Mouse (Mus musculus): ENCODE measurements around the gene Hjurp. TPM values are rescaled to one million over a fixed set of nuclear protein-coding genes. Genes with fewer than 3 reads are reported as not detected.

Hjurp gene
- polyA plus RNA-seq, 1 experiment = 34.3 TPM

GRCm38 (mm10) chr1:88218051-88218450 is 59.4 kb downstream of the Hjurp start:
- Histone ChIP-seq H3K36me3 (ENCODE audit: control insufficient read depth, insufficient read depth, low read length) (no peaks in the 10 kb centered on the region), H3K27ac (ENCODE audit: control insufficient read depth, insufficient read depth, low read depth, low read length) (no peak overlapping the region), H3K4me3 (ENCODE audit: control insufficient read depth, low read depth, low read length) (no peak overlapping the region), H3K27me3 (ENCODE audit: control insufficient read depth, insufficient read depth, low read length) (no peaks in the 10 kb centered on the region), H3K4me1 (ENCODE audit: control insufficient read depth, insufficient read depth, low read length) (no peaks in the 10 kb centered on the region)
- no peak for TF ChIP-seq CTCF (IDR thresholded peaks at IDR 0.05; ENCODE audit: control insufficient read depth, insufficient read depth, insufficient replicate concordance, low read depth, low read length)
- TF ChIP-seq POLR2A (IDR thresholded peaks at IDR 0.05; ENCODE audit: control insufficient read depth, low read depth, low read length) = no peak

GRCm38 (mm10) chr1:88217576-88217975 is 59.9 kb downstream of the Hjurp start:
- no peak overlapping the region for H3K27ac ChIP-seq (ENCODE audit: control insufficient read depth, insufficient read depth, low read depth, low read length)
- no peaks in the 10 kb centered on the region for H3K27me3 ChIP-seq (ENCODE audit: control insufficient read depth, insufficient read depth, low read length)
- H3K36me3 ChIP-seq (ENCODE audit: control insufficient read depth, insufficient read depth, low read length) = no peaks in the 10 kb centered on the region
- H3K4me3 ChIP-seq (ENCODE audit: control insufficient read depth, low read depth, low read length) = no peak overlapping the region
- TF ChIP-seq POLR2A (IDR thresholded peaks at IDR 0.05; ENCODE audit: control insufficient read depth, low read depth, low read length) = no peak
- no peak for TF ChIP-seq CTCF (IDR thresholded peaks at IDR 0.05; ENCODE audit: control insufficient read depth, insufficient read depth, insufficient replicate concordance, low read depth, low read length)
- H3K4me1 ChIP-seq (ENCODE audit: control insufficient read depth, insufficient read depth, low read length) = no peaks in the 10 kb centered on the region

GRCm38 (mm10) chr1:88217144-88217543 is 60.3 kb downstream of the Hjurp start:
- Histone ChIP-seq H3K4me3 (ENCODE audit: control insufficient read depth, low read depth, low read length) (no peak overlapping the region), H3K27me3 (ENCODE audit: control insufficient read depth, insufficient read depth, low read length) (no peaks in the 10 kb centered on the region), H3K4me1 (ENCODE audit: control insufficient read depth, insufficient read depth, low read length) (no peaks in the 10 kb centered on the region), H3K27ac (ENCODE audit: control insufficient read depth, insufficient read depth, low read depth, low read length) (no peak overlapping the region), H3K36me3 (ENCODE audit: control insufficient read depth, insufficient read depth, low read length) (no peaks in the 10 kb centered on the region)
- no peak for TF ChIP-seq CTCF (IDR thresholded peaks at IDR 0.05; ENCODE audit: control insufficient read depth, insufficient read depth, insufficient replicate concordance, low read depth, low read length)
- no peak for TF ChIP-seq POLR2A (IDR thresholded peaks at IDR 0.05; ENCODE audit: control insufficient read depth, low read depth, low read length)

- Histone ChIP-seq H3K36me3 (ENCODE audit: control insufficient read depth, insufficient read depth, low read length) (no peaks in the 10 kb centered on the region), H3K4me3 (ENCODE audit: control insufficient read depth, low read depth, low read length) (no peak overlapping the region), H3K4me1 (ENCODE audit: control insufficient read depth, insufficient read depth, low read length) (no peaks in the 10 kb centered on the region), H3K27me3 (ENCODE audit: control insufficient read depth, insufficient read depth, low read length) (no peaks in the 10 kb centered on the region), H3K27ac (ENCODE audit: control insufficient read depth, insufficient read depth, low read depth, low read length) (no peak overlapping the region)
- TF ChIP-seq POLR2A (IDR thresholded peaks at IDR 0.05; ENCODE audit: control insufficient read depth, low read depth, low read length) (no peak), CTCF (IDR thresholded peaks at IDR 0.05; ENCODE audit: control insufficient read depth, insufficient read depth, insufficient replicate concordance, low read depth, low read length) (no peak)
Observed at GRCm38 (mm10) chr1:88216551-88216950, 60.9 kb downstream of the Hjurp start.

GRCm38 (mm10) chr1:88215466-88216380 is 61.7 kb downstream of the Hjurp start:
- Histone ChIP-seq H3K36me3 (ENCODE audit: control insufficient read depth, insufficient read depth, low read length) (no peaks in the 10 kb centered on the region), H3K4me3 (ENCODE audit: control insufficient read depth, low read depth, low read length) (no peak overlapping the region), H3K27me3 (ENCODE audit: control insufficient read depth, insufficient read depth, low read length) (no peaks in the 10 kb centered on the region), H3K4me1 (ENCODE audit: control insufficient read depth, insufficient read depth, low read length) (no peaks in the 10 kb centered on the region), H3K27ac (ENCODE audit: control insufficient read depth, insufficient read depth, low read depth, low read length) (no peak overlapping the region)
- TF ChIP-seq CTCF (IDR thresholded peaks at IDR 0.05; ENCODE audit: control insufficient read depth, insufficient read depth, insufficient replicate concordance, low read depth, low read length) = no peak

GRCm38 (mm10) chr1:88214462-88214952 is 62.9 kb downstream of the Hjurp start:
- Histone ChIP-seq H3K36me3 (ENCODE audit: control insufficient read depth, insufficient read depth, low read length) (no peaks in the 10 kb centered on the region), H3K4me3 (ENCODE audit: control insufficient read depth, low read depth, low read length) (no peak overlapping the region), H3K27me3 (ENCODE audit: control insufficient read depth, insufficient read depth, low read length) (no peaks in the 10 kb centered on the region), H3K27ac (ENCODE audit: control insufficient read depth, insufficient read depth, low read depth, low read length) (no peak overlapping the region), H3K4me1 (ENCODE audit: control insufficient read depth, insufficient read depth, low read length) (no peaks in the 10 kb centered on the region)
- TF ChIP-seq CTCF (IDR thresholded peaks at IDR 0.05; ENCODE audit: control insufficient read depth, insufficient read depth, insufficient replicate concordance, low read depth, low read length) = no peak
- no peak for TF ChIP-seq POLR2A (IDR thresholded peaks at IDR 0.05; ENCODE audit: control insufficient read depth, low read depth, low read length)

- Histone ChIP-seq H3K27ac (ENCODE audit: control insufficient read depth, insufficient read depth, low read depth, low read length) (no peak overlapping the region), H3K36me3 (ENCODE audit: control insufficient read depth, insufficient read depth, low read length) (no peaks in the 10 kb centered on the region), H3K4me1 (ENCODE audit: control insufficient read depth, insufficient read depth, low read length) (no peaks in the 10 kb centered on the region), H3K27me3 (ENCODE audit: control insufficient read depth, insufficient read depth, low read length) (no peaks in the 10 kb centered on the region), H3K4me3 (ENCODE audit: control insufficient read depth, low read depth, low read length) (no peak overlapping the region)
- TF ChIP-seq CTCF (IDR thresholded peaks at IDR 0.05; ENCODE audit: control insufficient read depth, insufficient read depth, insufficient replicate concordance, low read depth, low read length) = no peak
- TF ChIP-seq POLR2A (IDR thresholded peaks at IDR 0.05; ENCODE audit: control insufficient read depth, low read depth, low read length) = no peak
Observed at GRCm38 (mm10) chr1:88213766-88214461, 63.5 kb downstream of the Hjurp start.
